21 mouse cellular contexts compared by ENCODE assay signal in the genomic region with DNA sequence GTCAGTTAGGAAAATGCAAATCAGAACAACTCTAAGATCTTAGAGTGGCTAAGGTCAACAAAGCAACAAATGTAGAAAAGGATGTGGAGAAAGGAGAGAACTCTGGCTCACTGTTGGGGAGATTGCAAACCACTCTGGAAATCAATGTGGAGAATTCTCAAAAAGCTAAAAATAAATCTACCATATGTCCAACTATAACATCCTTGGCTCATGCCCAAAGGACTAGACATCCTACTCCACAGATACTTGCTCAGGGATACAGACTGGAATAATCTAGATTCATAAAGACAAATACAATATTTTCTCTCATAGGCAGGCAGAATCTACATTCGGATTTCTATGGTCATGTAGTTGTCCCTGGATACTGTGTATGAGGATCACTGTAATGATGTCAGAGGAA. TPM values are rescaled to one million over a fixed set of nuclear protein-coding genes. Genes with fewer than 3 reads are reported as not detected.
DNase-seq lines count a peak whose midpoint lies in the region; ATAC-seq and TF ChIP-seq lines count a peak whose summit lies in the region.
"Had no signal": no experiment of that assay in that cellular context is flagged by ENCODE, and none has a peak within 500 bp of the region (broad histone marks: within the 10 kb centered on the region; RNA-seq: fewer than 3 reads in every experiment).

No protein-coding gene starts in this region.

- ATAC-seq in forebrain, postnatal 0 days: no peak
- no peak for ATAC-seq in forebrain, embryonic 15.5 days (replicated peaks)
- ATAC-seq: activated CD4-positive, CD25-positive, alpha-beta regulatory T cell, adult 4 months; CD4-positive, CD25-positive, alpha-beta regulatory T cell, adult 4 months had no signal

- H3K4me3 ChIP-seq in forebrain, postnatal 0 days (ENCODE audit: low read depth, low read length): no peak overlapping the region
- H3K4me3 ChIP-seq in forebrain, embryonic 15.5 days: no peak overlapping the region
- no peak overlapping the region for H3K4me3 ChIP-seq in left cerebral cortex, adult 2 months
- H3K4me3 ChIP-seq: embryonic facial prominence, embryonic 12.5 days; embryonic facial prominence, embryonic 15.5 days; forebrain, embryonic 12.5 days; hindbrain, embryonic 12.5 days; hindbrain, embryonic 15.5 days had no signal

- no peaks in the 10 kb centered on the region for H3K36me3 ChIP-seq in forebrain, postnatal 0 days (ENCODE audit: insufficient read depth)
- H3K36me3 ChIP-seq in forebrain, embryonic 15.5 days: no peaks in the 10 kb centered on the region
- H3K36me3 ChIP-seq: embryonic facial prominence, embryonic 12.5 days; embryonic facial prominence, embryonic 15.5 days; forebrain, embryonic 12.5 days; hindbrain, embryonic 12.5 days; hindbrain, embryonic 15.5 days had no signal

- intact Hi-C loops in left cerebral cortex, adult 2 months (cut with DNase I): loop anchor here (5.0 kb wide), 1 partner anchor 143 kb away; no protein-coding TSS in a partner anchor

- WGBS in forebrain, postnatal 0 days: 80% methylated on average over 1 of the region's 1 CpGs
- 82% methylated on average over 1 of the region's 1 CpGs for WGBS in forebrain, embryonic 15.5 days

- no peaks in the 10 kb centered on the region for H3K27me3 ChIP-seq in forebrain, postnatal 0 days (ENCODE audit: insufficient read depth, low read length)
- H3K27me3 ChIP-seq in forebrain, embryonic 15.5 days: no peaks in the 10 kb centered on the region
- H3K27me3 ChIP-seq: embryonic facial prominence, embryonic 12.5 days; embryonic facial prominence, embryonic 15.5 days; forebrain, embryonic 12.5 days; hindbrain, embryonic 12.5 days; hindbrain, embryonic 15.5 days had no signal

- no peaks in the 10 kb centered on the region for H3K9me3 ChIP-seq in forebrain, postnatal 0 days (ENCODE audit: low read length)
- no peaks in the 10 kb centered on the region for H3K9me3 ChIP-seq in forebrain, embryonic 15.5 days
- H3K9me3 ChIP-seq: embryonic facial prominence, embryonic 12.5 days; embryonic facial prominence, embryonic 15.5 days; forebrain, embryonic 12.5 days; hindbrain, embryonic 12.5 days; hindbrain, embryonic 15.5 days had no signal

- no peak overlapping the region for H3K27ac ChIP-seq in forebrain, postnatal 0 days (ENCODE audit: low read depth, low read length)
- no peak overlapping the region for H3K27ac ChIP-seq in forebrain, embryonic 15.5 days (replicated peaks)
- H3K27ac ChIP-seq in left cerebral cortex, adult 2 months: peak overlapping the region; percentile 41; the same call in 1 of the 2 replicates
- H3K27ac ChIP-seq: embryonic facial prominence, embryonic 12.5 days; embryonic facial prominence, embryonic 15.5 days; forebrain, embryonic 12.5 days; hindbrain, embryonic 12.5 days; hindbrain, embryonic 15.5 days had no signal

- no peak overlapping the region for H3K4me2 ChIP-seq in forebrain, postnatal 0 days (ENCODE audit: low read depth)
- H3K4me2 ChIP-seq in forebrain, embryonic 15.5 days (replicated peaks): no peak overlapping the region
- H3K4me2 ChIP-seq: embryonic facial prominence, embryonic 12.5 days; embryonic facial prominence, embryonic 15.5 days; forebrain, embryonic 12.5 days; heart, embryonic 11.5 days; hindbrain, embryonic 12.5 days; hindbrain, embryonic 15.5 days had no signal

- no peaks in the 10 kb centered on the region for H3K4me1 ChIP-seq in forebrain, postnatal 0 days (ENCODE audit: insufficient read depth)
- peaks cover 13% of the 10 kb centered on the region for H3K4me1 ChIP-seq in forebrain, embryonic 15.5 days

- peak; percentile 23 for DNase-seq in forebrain, postnatal 0 days
- DNase-seq in left cerebral cortex, adult 2 months (ENCODE audit: extremely low spot score in 1 of 2, low spot score in 2 of 2): peak; percentile 4 to 6
- DNase-seq in left cerebral cortex, adult 11 months (ENCODE audit: low spot score): no peak
- DNase-seq in right cerebral cortex, postnatal 10 days (ENCODE audit: low spot score in 2 of 2): peak; percentile 12 to 25
- DNase-seq in right cerebral cortex, postnatal 4 days: no peak
- DNase-seq in telencephalon, adult 2 months (ENCODE audit: low read depth, low spot score): peak; percentile 62
- no peak for DNase-seq in urinary bladder, postnatal 4 days (ENCODE audit: low spot score in 2 of 2)
- DNase-seq: adrenal gland, adult 8-10 months; adrenal gland, postnatal 25 days; cerebellum, adult 11-12 months; cerebellum, adult 8-10 months; gastrocnemius, postnatal 25 days had no signal

- H3K9ac ChIP-seq in forebrain, postnatal 0 days: no peak overlapping the region
- H3K9ac ChIP-seq in forebrain, embryonic 15.5 days (replicated peaks): no peak overlapping the region
- H3K9ac ChIP-seq: embryonic facial prominence, embryonic 12.5 days; embryonic facial prominence, embryonic 15.5 days; forebrain, embryonic 12.5 days; hindbrain, embryonic 12.5 days; hindbrain, embryonic 15.5 days had no signal

- no peak for TF ChIP-seq CTCF in forebrain, postnatal 0 days (IDR thresholded peaks at IDR 0.05; ENCODE audit: low read depth)
- TF ChIP-seq CTCF in left cerebral cortex, adult 2 months (IDR thresholded peaks at IDR 0.05): no peak

RNA-seq across cellular contexts. Expression of gene Acap2, which starts 3.2 kb away (rescaled TPM):
- total RNA-seq in forebrain, postnatal 0 days (2014; rRNA removed): 24.5 and 33.6 TPM in 2 replicates
- 6.0 and 8.8 TPM in 2 replicates for polyA plus RNA-seq in forebrain, postnatal 0 days (2015; fragmentation: Nextera tagmentation; extraction: Ambion mirVana)
- polyA plus RNA-seq in forebrain, embryonic 15.5 days (2015; fragmentation: Nextera tagmentation; extraction: Ambion mirVana): 14.0 and 14.3 TPM in 2 replicates
- 100 to 1,000 TPM; 111 to 112 TPM for total RNA-seq in left cerebral cortex, adult 2 months (2021)

Comparison
In these comparisons a context has a peak if more than half of its experiments do, and no peak if none do; other contexts are left out.
1. DNase-seq: peak in forebrain, postnatal 0 days (single experiment), left cerebral cortex, adult 2 months (2 of 2), right cerebral cortex, postnatal 10 days (2 of 2) and telencephalon, adult 2 months (single experiment); none in left cerebral cortex, adult 11 months (single experiment), right cerebral cortex, postnatal 4 days (single experiment) and urinary bladder, postnatal 4 days (0 of 2).